Mouse (Mus musculus): ENCODE data around the gene Zfp235. TPM values are rescaled to one million over a fixed set of nuclear protein-coding genes. Genes with fewer than 3 reads are reported as not detected.
A peak's percentile ranks its signal among the peaks of the same experiment; 100 is the strongest.

Gene Zfp235
- total and polyA plus RNA-seq, 3 experiments: 4.5 to 6.2 TPM; not detected in 1

DNA sequence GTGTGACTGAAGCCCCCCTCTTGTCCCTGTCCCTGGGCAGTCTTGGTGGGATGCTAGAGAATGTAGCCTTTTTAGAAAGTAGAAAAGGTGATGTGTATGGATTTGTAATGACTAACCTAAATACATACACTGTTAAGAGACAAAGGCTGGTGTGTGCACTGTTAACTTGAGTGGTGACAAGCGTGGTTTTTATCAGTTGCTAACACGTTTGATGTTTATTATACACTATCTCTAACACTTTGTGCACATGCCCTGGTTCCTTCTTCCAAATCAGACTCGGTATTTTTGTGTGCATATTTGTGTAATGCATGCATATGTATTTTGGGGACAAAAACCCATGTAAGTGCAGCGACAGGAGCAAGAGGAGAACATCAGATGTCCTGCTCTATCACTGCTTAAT, 17.3 kb upstream of the Zfp235 start:
- no peaks in the 10 kb centered on the region for H3K79me2 ChIP-seq (ENCODE audit: control insufficient read depth, insufficient read depth, low read length, poor library complexity)
- no peaks in the 10 kb centered on the region for H3K9me3 ChIP-seq (replicated peaks; ENCODE audit: insufficient read depth, low read length)
- no peak overlapping the region for H3K9ac ChIP-seq (ENCODE audit: control insufficient read depth, low read depth, low read length, poor library complexity, severe bottlenecking)
- no peak overlapping the region for H3K4me3 ChIP-seq (ENCODE audit: control insufficient read depth in 1 of 2, insufficient read depth in 1 of 2, low read depth in 2 of 2, low read length in 2 of 2)
- DNase-seq (ENCODE audit: low read depth, low spot score): peak; percentile 56
- H3K36me3 ChIP-seq (ENCODE audit: control insufficient read depth in 1 of 2, insufficient read depth in 2 of 2, low read length in 2 of 2): no peaks in the 10 kb centered on the region
- H3K4me1 ChIP-seq (ENCODE audit: control insufficient read depth in 1 of 2, insufficient read depth in 2 of 2, low read length in 2 of 2): no peaks in the 10 kb centered on the region
- TF ChIP-seq EP300 (IDR thresholded peaks at IDR 0.05; ENCODE audit: low read depth in 1 of 2, low read length in 2 of 2) (peak; percentile 58 to 67), POLR2AphosphoS2 (IDR thresholded peaks at IDR 0.05; ENCODE audit: low read length) (no peak), ZMIZ1 (IDR thresholded peaks at IDR 0.05; ENCODE audit: low read depth, low read length) (no peak), BHLHE40 (IDR thresholded peaks at IDR 0.05; ENCODE audit: borderline replicate concordance, low read depth, low read length) (peak; percentile 63; the same call in 1 of the 2 replicates), RCOR1 (IDR thresholded peaks at IDR 0.05; ENCODE audit: low read depth, low read length) (0 out of 2 replicates have a peak, but pooled peaks have one; percentile 11), TAL1 (IDR thresholded peaks at IDR 0.05; ENCODE audit: low read length) (peak; percentile 38), MEF2A (IDR thresholded peaks at IDR 0.05; ENCODE audit: extremely low read depth, insufficient replicate concordance, low read depth, low read length, poor library complexity, severe bottlenecking) (no peak), GATA1 (IDR thresholded peaks at IDR 0.05; ENCODE audit: low read depth, low read length) (peak; percentile 57), USF1 (IDR thresholded peaks at IDR 0.05; ENCODE audit: low read depth, low read length) (no peak), TCF12 (IDR thresholded peaks at IDR 0.05; ENCODE audit: low read depth, low read length) (peak; percentile 62; the same call in 1 of the 2 replicates), ZC3H11A (IDR thresholded peaks at IDR 0.05; ENCODE audit: low read depth, low read length) (no peak), NRF1 (IDR thresholded peaks at IDR 0.05; ENCODE audit: insufficient read depth, low read depth, low read length, poor library complexity, severe bottlenecking) (no peak)
- no peaks in the 10 kb centered on the region for H3K27me3 ChIP-seq (ENCODE audit: control insufficient read depth in 1 of 2, insufficient read depth in 2 of 2, low read length in 2 of 2)
- no peak overlapping the region for H3K27ac ChIP-seq (ENCODE audit: control insufficient read depth, low read depth, low read length)

GRCm38 (mm10) chr7:24133425-24133995, 459 bp upstream of the Zfp235 start:
- peak overlapping the region; percentile 88 to 92 for H3K4me3 ChIP-seq (ENCODE audit: control insufficient read depth in 1 of 2, insufficient read depth in 1 of 2, low read depth in 2 of 2, low read length in 2 of 2)
- no peaks in the 10 kb centered on the region for H3K9me3 ChIP-seq (replicated peaks; ENCODE audit: insufficient read depth, low read length)
- H3K4me1 ChIP-seq (ENCODE audit: control insufficient read depth in 1 of 2, insufficient read depth in 2 of 2, low read length in 2 of 2): peaks cover 0 to 8% of the 10 kb centered on the region in 2 experiments; a peak in 3 of 4 replicates
- peaks cover 0 to 7% of the 10 kb centered on the region in 2 experiments; a peak in 2 of 4 replicates for H3K36me3 ChIP-seq (ENCODE audit: control insufficient read depth in 1 of 2, insufficient read depth in 2 of 2, low read length in 2 of 2)
- no peak overlapping the region for H3K27ac ChIP-seq (ENCODE audit: control insufficient read depth, low read depth, low read length)
- DNase-seq (ENCODE audit: low read depth, low spot score): no peak
- H3K9ac ChIP-seq (ENCODE audit: control insufficient read depth, low read depth, low read length, poor library complexity, severe bottlenecking): peak overlapping the region; percentile 73
- TF ChIP-seq ELF1 (IDR thresholded peaks at IDR 0.05; ENCODE audit: low read depth, low read length) (no peak), MEF2A (IDR thresholded peaks at IDR 0.05; ENCODE audit: extremely low read depth, insufficient replicate concordance, low read depth, low read length, poor library complexity, severe bottlenecking) (no peak), MAFK (IDR thresholded peaks at IDR 0.05; ENCODE audit: borderline replicate concordance, low read depth, low read length) (no peak), EP300 (IDR thresholded peaks at IDR 0.05; ENCODE audit: low read depth in 1 of 2, low read length in 2 of 2) (no peak), POLR2A (IDR thresholded peaks at IDR 0.05; ENCODE audit: control insufficient read depth in 1 of 2, insufficient read depth in 1 of 2, low read depth in 1 of 2, low read length in 2 of 2, poor library complexity in 1 of 2) (no peak), CHD1 (IDR thresholded peaks at IDR 0.05; ENCODE audit: low read depth, low read length) (no peak), TBP (IDR thresholded peaks at IDR 0.05; ENCODE audit: low read depth, low read length) (no peak), SMC3 (IDR thresholded peaks at IDR 0.05; ENCODE audit: low read depth, low read length) (no peak), JUND (IDR thresholded peaks at IDR 0.05; ENCODE audit: low read depth, low read length) (no peak), E2F4 (IDR thresholded peaks at IDR 0.05; ENCODE audit: borderline replicate concordance, low read depth, low read length) (no peak), GABPA (IDR thresholded peaks at IDR 0.05; ENCODE audit: low read depth, low read length) (no peak), HCFC1 (IDR thresholded peaks at IDR 0.05; ENCODE audit: low read depth, low read length) (no peak), TAL1 (IDR thresholded peaks at IDR 0.05; ENCODE audit: low read length) (no peak), ZKSCAN1 (IDR thresholded peaks at IDR 0.05; ENCODE audit: low read depth, low read length) (no peak), ZC3H11A (IDR thresholded peaks at IDR 0.05; ENCODE audit: low read depth, low read length) (no peak)
- H3K27me3 ChIP-seq (ENCODE audit: control insufficient read depth in 1 of 2, insufficient read depth in 2 of 2, low read length in 2 of 2): no peaks in the 10 kb centered on the region
- H3K79me2 ChIP-seq (ENCODE audit: control insufficient read depth, insufficient read depth, low read length, poor library complexity): no peaks in the 10 kb centered on the region; the same call in 1 of the 2 replicates
